Mouse (Mus musculus) E14TG2a.4 (cell line): Measurements from ENCODE around the gene Wdr62.

Source experiments
- CTCF ChIP-seq: conservative IDR thresholded peaks from 2 replicates; pipeline ENCODE4 v1.5.1; 2014; ENCODE audit warnings: low read length
- NANOG ChIP-seq: IDR thresholded peaks from 2 replicates; pipeline ENCODE4 v1.6.1; 2014; ENCODE audit warnings: borderline replicate concordance, low read length, mixed read lengths
- POU5F1 ChIP-seq: IDR thresholded peaks from 2 replicates; pipeline ENCODE4 v1.6.1; 2014; ENCODE audit warnings: low read length, borderline replicate concordance

- no peak for TF ChIP-seq CTCF
- TF ChIP-seq POU5F1 = no peak
- TF ChIP-seq NANOG = no peak
Measured at GRCm38 (mm10) chr7:30289071-30289713, 9.0 kb upstream of the Wdr62 start.
